Mouse (Mus musculus) neural tube, embryonic 15.5 days (tissue): Measurements from ENCODE around the gene Ppm1h. TPM values are rescaled to one million over a fixed set of nuclear protein-coding genes. Genes with fewer than 3 reads are reported as not detected.
"Not testable (repeated sequence)": the region's sequence is repeated elsewhere in the genome, so short reads cannot be mapped to it uniquely, and the experiment has no call there.

Experiments
- ATAC-seq: fragments of 200-750 bp; cut with Nextera tagmentation; 2 replicates; pipeline ENCODE4 v1.8.0; 2017; ENCODE audit warnings: mild to moderate bottlenecking, moderate TSS enrichment, moderate library complexity; ENCODE audit not compliant: low FRiP score
- H3K27ac ChIP-seq: fragments of 300-500 bp; sonication (generic); replicated peaks from 2 replicates; pipeline ENCODE4 v1.5.1; 2015; ENCODE audit warnings: mild to moderate bottlenecking, inconsistent platforms
- H3K27me3 ChIP-seq: fragments of 300-500 bp; sonication (generic); replicated peaks from 2 replicates; pipeline ENCODE4 v1.6.1; 2015; ENCODE audit warnings: inconsistent platforms
- H3K36me3 ChIP-seq: fragments of 300-500 bp; sonication (generic); 2 replicates; pipeline ENCODE4 v1.6.1; 2015; ENCODE audit warnings: inconsistent platforms
- H3K4me1 ChIP-seq: fragments of 300-500 bp; sonication (generic); 2 replicates; pipeline ENCODE4 v1.6.1; 2015; ENCODE audit warnings: inconsistent platforms
- H3K4me2 ChIP-seq: fragments of 300-500 bp; sonication (generic); 2 replicates; pipeline ENCODE4 v1.6.1; 2015; ENCODE audit warnings: inconsistent platforms, mild to moderate bottlenecking, moderate library complexity
- H3K4me3 ChIP-seq: fragments of 300-500 bp; sonication (generic); replicated peaks from 2 replicates; pipeline ENCODE4 v1.5.1; 2015; ENCODE audit warnings: mild to moderate bottlenecking, inconsistent platforms
- H3K9ac ChIP-seq: fragments of 300-500 bp; sonication (generic); replicated peaks from 2 replicates; pipeline ENCODE4 v1.6.1; 2015; ENCODE audit warnings: mild to moderate bottlenecking, inconsistent platforms
- H3K9me3 ChIP-seq: fragments of 300-500 bp; sonication (generic); replicated peaks from 2 replicates; pipeline ENCODE4 v1.6.1; 2016; ENCODE audit warnings: inconsistent platforms
- WGBS: fragments of 180-500 bp; shearing (Covaris S2); methylation state at CpG from one replicate; pipeline ENCODE4 v1.1.7; 2015; ENCODE audit warnings: mixed read lengths; 5-methylcytosine and 5-hydroxymethylcytosine counted together
- polyA plus RNA-seq: library from polyadenylated mRNA; unstranded; fragments of >200 nt; fragmentation: Nextera tagmentation; extraction: Ambion mirVana; gene quantifications from 2 replicates; pipeline ENCODE4 v1.2.1, GENCODE M21; 2015

Ppm1h gene
- polyA plus RNA-seq, 1 experiment from 2014 or later = 32.6 TPM

DNA sequence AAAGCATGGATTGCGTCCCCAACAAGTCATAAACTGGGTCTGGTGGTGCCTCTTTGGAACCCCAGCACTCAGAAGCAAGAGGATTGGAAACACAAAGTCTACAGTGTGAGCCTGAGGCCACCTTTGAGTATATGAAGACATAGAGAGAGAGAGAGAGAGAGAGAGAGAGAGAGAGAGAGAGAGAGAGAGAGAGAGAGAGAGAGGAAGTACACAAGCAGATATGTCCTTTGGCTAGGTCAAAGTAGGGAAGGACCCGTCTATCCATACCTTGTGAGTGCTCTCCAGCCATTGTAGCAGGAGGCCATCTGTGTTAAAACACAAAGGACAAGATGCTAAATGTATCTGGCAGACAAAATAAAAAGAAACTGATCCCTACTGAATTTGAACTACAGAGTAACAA lies 279.4 kb downstream of the Ppm1h start:
- H3K36me3 ChIP-seq = no peaks in the 10 kb centered on the region
- no peaks in the 10 kb centered on the region for H3K9me3 ChIP-seq
- WGBS = 88% methylated on average over 2 of the region's 2 CpGs
- peaks cover 10% of the 10 kb centered on the region for H3K4me1 ChIP-seq
- no peak for ATAC-seq
- H3K4me2 ChIP-seq = no peak overlapping the region
- no peak overlapping the region for H3K27ac ChIP-seq
- no peak overlapping the region for H3K4me3 ChIP-seq
- no peaks in the 10 kb centered on the region for H3K27me3 ChIP-seq
- no peak overlapping the region for H3K9ac ChIP-seq

DNA sequence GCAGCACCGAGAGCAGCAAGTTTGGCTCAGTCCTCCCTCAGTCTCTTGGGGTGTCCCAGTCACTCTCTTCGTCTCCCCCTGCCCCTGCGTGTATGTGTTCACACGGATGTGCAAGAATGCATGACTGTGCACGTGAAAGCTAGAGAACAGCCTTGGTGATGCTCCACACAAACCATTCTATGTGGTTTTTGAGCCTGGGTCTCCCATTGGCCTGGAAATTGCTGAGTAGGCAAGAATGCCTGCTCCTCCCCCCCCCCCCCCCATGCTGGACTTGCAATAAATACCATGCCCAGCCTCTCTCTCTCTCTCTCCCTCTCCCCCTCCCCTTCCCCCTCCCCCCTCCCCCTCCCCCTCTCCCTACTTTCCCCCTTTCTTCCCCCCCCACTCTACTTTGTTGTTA lies 280.1 kb downstream of the Ppm1h start:
- H3K27me3 ChIP-seq = no peaks in the 10 kb centered on the region
- H3K4me2 ChIP-seq = no peak overlapping the region
- no peak overlapping the region for H3K27ac ChIP-seq
- no peak overlapping the region for H3K4me3 ChIP-seq
- 91% methylated on average over 5 of the region's 5 CpGs for WGBS
- ATAC-seq = no peak
- H3K4me1 ChIP-seq = peaks cover 16% of the 10 kb centered on the region
- no peak overlapping the region for H3K9ac ChIP-seq
- no peaks in the 10 kb centered on the region for H3K36me3 ChIP-seq
- no peaks in the 10 kb centered on the region for H3K9me3 ChIP-seq

DNA sequence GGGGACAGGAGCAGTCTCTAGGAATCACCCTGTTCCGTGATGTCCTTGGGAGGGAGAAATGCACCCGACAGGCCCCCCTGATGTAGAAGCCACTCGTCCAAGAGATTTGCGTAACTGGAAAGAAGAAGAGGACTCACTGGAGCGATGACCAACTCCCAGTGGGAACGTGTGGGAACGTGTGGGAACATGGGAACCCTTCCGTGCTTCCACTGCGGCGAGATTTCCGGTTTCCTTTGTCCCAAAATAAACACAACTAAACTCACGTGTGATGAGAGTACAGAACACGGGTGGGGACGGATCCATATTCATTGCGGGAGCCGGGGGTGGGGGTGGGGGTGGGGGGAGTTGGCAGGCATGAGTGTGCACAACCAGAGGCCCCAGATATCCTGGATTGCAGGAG lies 281.7 kb downstream of the Ppm1h start:
- Histone ChIP-seq H3K4me1 (peaks cover 29% of the 10 kb centered on the region), H3K4me2 (no peak overlapping the region), H3K36me3 (no peaks in the 10 kb centered on the region), H3K9me3 (no peaks in the 10 kb centered on the region), H3K27ac (no peak overlapping the region), H3K9ac (no peak overlapping the region), H3K27me3 (no peaks in the 10 kb centered on the region), H3K4me3 (no peak overlapping the region)
- no peak for ATAC-seq
- 86% methylated on average over 16 of the region's 16 CpGs for WGBS

DNA sequence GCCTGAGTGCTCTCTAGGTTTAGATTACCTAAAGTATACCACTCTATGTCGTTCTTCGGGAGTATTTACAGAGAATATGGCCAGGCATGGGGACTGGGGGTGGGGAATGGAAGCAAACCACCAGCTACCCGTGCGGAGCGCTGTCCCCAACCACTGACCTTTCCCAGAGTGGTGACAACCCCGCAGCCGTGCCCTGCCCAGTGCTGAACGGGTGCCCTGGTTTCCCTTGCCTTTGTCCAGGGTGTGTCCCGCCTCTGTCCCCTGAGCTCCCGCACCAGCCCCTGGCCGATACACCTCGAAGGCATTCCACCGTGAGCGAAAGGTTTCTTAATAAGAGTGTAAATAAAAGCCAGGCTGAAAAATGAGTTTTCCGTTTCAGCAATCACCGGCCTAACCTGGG lies 282.2 kb downstream of the Ppm1h start:
- Histone ChIP-seq H3K9me3 (no peaks in the 10 kb centered on the region), H3K27ac (no peak overlapping the region), H3K9ac (no peak overlapping the region), H3K4me1 (peaks cover 29% of the 10 kb centered on the region), H3K36me3 (no peaks in the 10 kb centered on the region), H3K4me2 (no peak overlapping the region), H3K4me3 (no peak overlapping the region), H3K27me3 (no peaks in the 10 kb centered on the region)
- WGBS = 62% methylated on average over 16 of the region's 16 CpGs
- ATAC-seq = no peak

DNA sequence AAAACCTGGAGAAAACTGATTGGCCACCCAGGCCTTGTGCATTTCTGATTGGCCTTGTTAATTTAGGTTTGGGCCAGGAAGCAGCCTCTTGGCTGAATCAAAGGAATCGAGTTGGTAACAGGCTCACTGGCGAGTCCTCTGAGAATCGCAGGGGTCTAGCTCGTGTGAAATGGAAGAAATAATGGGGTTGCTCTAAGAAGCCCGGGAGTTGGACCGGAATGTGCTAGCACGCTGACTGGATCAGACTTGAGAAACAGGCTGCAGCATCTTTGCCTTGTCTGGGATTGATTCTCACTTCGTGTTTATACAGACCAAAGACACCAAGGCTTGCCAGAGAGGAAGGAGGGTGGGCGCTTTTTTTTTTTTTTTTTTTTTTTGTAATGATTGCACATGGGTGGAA lies 282.9 kb downstream of the Ppm1h start:
- no peak overlapping the region; the same call in 1 of the 2 replicates for H3K27ac ChIP-seq
- no peaks in the 10 kb centered on the region for H3K27me3 ChIP-seq
- WGBS = 63% methylated on average over 9 of the region's 9 CpGs
- H3K4me3 ChIP-seq = no peak overlapping the region
- H3K4me2 ChIP-seq = no peak overlapping the region
- no peaks in the 10 kb centered on the region for H3K36me3 ChIP-seq
- H3K4me1 ChIP-seq = peaks cover 29% of the 10 kb centered on the region
- no peak for ATAC-seq
- no peaks in the 10 kb centered on the region for H3K9me3 ChIP-seq
- H3K9ac ChIP-seq = no peak overlapping the region

DNA sequence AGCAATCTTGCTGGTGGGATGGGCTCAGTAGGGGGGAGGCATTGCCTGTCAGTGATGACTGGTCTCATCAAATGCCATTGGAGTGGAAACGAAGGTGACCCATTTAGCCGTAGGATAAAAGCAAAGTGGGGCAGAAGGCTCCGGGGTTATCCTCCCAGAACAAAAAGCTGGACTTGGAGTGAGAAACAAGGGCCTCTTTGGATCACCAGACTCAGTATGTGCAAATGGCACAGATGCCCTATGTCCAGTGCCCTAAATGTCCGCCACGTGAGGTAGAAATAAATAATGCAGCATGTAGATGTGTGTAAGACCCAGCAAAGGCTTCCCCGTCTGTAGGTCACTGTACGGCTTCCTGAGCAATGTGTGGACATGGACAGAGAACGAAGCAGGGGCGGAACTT lies 284.1 kb downstream of the Ppm1h start:
- Histone ChIP-seq H3K27ac (no peak overlapping the region), H3K9me3 (no peaks in the 10 kb centered on the region), H3K27me3 (no peaks in the 10 kb centered on the region), H3K4me1 (peaks cover 29% of the 10 kb centered on the region), H3K4me3 (no peak overlapping the region), H3K4me2 (no peak overlapping the region), H3K36me3 (no peaks in the 10 kb centered on the region), H3K9ac (no peak overlapping the region)
- WGBS = 51% methylated on average over 9 of the region's 9 CpGs
- no peak for ATAC-seq

DNA sequence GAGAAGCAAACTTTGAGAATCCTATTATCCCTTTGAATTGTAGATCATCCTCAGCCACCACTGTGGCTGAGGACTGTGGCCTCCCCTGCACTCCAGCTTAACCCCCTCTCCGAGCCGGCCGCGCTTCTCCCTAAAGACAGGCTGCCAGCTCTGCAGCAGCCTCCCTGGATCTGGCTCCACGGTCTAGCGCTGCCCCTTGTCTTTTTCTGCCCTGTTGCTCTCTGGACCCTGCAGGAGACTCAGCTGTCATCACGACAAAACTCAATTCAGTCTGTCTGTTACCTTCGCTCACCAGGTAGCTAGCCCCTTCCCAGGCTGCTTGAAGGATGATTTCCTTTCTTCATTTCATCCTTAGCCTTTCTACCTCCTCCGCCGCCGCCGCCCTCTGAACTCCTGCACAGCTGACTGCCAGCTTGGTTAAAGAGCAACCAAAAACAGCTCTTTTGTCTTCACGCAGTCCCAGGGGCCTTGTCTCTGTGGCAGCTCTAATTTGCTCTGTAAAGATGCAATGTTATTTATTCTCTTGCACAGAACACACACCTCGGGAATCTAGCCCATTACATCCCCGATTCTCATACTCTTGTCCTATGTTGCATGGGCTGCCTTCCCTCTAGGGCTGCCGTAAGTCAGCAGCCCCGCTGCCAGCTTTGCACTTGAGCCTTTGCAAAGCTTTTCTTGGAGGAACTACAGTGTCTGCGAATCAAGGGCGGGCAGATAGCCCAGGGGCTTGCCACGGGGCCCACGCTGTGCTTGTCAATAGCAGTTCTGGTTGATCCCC lies 285.1 kb downstream of the Ppm1h start:
- 0 out of 2 replicates have a peak overlapping the region, but pooled peaks have one; percentile 15 for H3K9ac ChIP-seq
- H3K4me3 ChIP-seq = peak overlapping the region; percentile 12; the same call in 1 of the 2 replicates
- H3K27ac ChIP-seq = peak overlapping the region; percentile 76
- no peaks in the 10 kb centered on the region for H3K27me3 ChIP-seq
- H3K9me3 ChIP-seq = no peaks in the 10 kb centered on the region
- peak overlapping the region; percentile 46 for H3K4me2 ChIP-seq
- 2% methylated on average over 21 of the region's 21 CpGs for whole genome bisulfite sequencing
- no peaks in the 10 kb centered on the region for H3K36me3 ChIP-seq
- peak; percentile 43 for ATAC-seq
- peaks cover 29% of the 10 kb centered on the region for H3K4me1 ChIP-seq

DNA sequence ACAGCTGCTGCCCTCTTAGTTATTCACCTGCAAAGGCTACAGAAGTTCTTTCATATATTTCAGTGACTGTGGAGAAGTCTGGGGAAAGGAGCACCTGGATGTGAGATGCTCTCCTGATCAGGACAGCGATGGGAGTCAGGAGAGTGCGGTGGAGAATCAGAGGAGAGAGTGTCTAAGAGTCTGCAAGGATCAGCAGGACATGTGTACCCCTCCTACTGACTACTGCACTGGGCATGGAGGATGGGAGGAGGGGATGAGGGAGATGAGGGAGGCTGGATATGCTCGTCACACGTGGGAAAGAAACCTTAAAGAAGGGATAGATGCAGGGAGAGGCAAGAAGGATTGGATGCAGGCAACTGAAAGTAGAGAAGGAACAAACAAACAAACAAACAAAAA lies 285.7 kb downstream of the Ppm1h start:
- peak overlapping the region; percentile 76 for H3K27ac ChIP-seq
- H3K4me1 ChIP-seq = peaks cover 29% of the 10 kb centered on the region
- H3K36me3 ChIP-seq = no peaks in the 10 kb centered on the region
- no peak; the same call in 1 of the 2 replicates for ATAC-seq
- 0 out of 2 replicates have a peak overlapping the region, but pooled peaks have one; percentile 15 for H3K9ac ChIP-seq
- peak overlapping the region; percentile 46 for H3K4me2 ChIP-seq
- no peaks in the 10 kb centered on the region for H3K27me3 ChIP-seq
- H3K9me3 ChIP-seq = no peaks in the 10 kb centered on the region
- H3K4me3 ChIP-seq = 0 out of 2 replicates have a peak overlapping the region, but pooled peaks have one; percentile 12
- WGBS = 19% methylated on average over 4 of the region's 4 CpGs

DNA sequence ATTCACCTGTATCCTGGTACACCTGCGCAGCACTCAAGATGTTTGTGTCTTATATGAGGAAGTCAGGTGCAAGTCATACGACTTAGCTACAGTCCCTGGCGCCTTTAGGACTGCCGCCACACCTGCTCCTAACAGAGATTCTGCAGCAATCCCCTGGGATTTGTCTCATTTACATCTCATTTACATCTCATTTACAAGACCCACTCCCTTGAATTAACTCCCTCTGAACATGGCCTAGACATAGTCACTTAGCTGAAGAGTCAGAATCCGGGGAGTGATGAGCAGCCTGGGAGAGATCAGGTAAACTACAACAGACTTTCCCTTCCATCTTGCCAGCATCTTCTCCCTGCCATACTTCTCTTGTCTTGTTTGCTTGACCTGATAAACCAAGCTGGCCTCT lies 287.1 kb downstream of the Ppm1h start:
- H3K4me1 ChIP-seq = peaks cover 28% of the 10 kb centered on the region
- H3K4me2 ChIP-seq, H3K27me3 ChIP-seq, ATAC-seq, H3K36me3 ChIP-seq, H3K9ac ChIP-seq, H3K9me3 ChIP-seq, H3K4me3 ChIP-seq, H3K27ac ChIP-seq: not testable (repeated sequence)
- WGBS = 37% methylated on average over 5 of the region's 5 CpGs

DNA sequence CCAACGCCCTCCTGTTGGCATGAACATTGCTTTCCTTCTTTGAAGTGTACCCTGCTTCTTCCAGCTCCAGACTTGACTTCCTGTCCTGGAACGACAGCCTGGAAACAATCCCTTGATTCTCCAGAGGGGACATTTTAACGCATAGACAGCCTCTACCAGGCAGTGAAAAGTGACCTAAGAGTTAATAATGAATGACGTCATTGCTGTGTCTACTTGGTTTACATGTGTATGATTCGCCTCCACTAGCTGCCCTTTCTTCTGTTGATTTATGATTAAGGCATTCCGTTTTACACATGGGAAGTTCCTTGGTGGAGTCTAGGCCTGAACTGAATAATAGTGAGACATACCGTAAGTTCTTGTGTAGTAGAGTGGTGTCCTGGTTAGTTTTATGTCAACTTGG lies 287.9 kb downstream of the Ppm1h start:
- H3K27me3 ChIP-seq = no peaks in the 10 kb centered on the region
- no peaks in the 10 kb centered on the region for H3K36me3 ChIP-seq
- no peak for ATAC-seq
- WGBS = 58% methylated on average over 7 of the region's 7 CpGs
- no peak overlapping the region for H3K27ac ChIP-seq
- no peak overlapping the region for H3K9ac ChIP-seq
- no peak overlapping the region for H3K4me3 ChIP-seq
- H3K9me3 ChIP-seq = no peaks in the 10 kb centered on the region
- no peak overlapping the region for H3K4me2 ChIP-seq
- H3K4me1 ChIP-seq = peaks cover 21% of the 10 kb centered on the region

DNA sequence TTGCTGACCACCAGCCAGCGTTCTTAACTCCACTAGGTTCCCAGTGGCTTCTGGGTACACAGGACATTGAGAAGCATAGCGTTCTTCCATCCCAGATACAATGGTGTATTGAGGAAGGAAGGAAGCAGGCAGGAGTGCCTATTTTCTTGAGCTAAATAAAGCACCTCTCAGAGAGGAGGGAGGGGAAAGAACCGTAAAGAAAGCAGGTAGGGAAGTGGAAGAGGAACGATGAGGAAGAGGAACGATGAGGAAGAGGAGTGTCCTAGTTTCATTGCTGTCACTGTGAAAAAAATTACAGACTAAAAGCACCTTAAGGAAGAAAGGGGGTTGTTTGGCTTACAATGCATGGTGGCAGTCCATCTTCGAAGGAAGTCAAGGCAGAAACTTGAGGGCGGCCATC lies 291.6 kb downstream of the Ppm1h start:
- 91% methylated on average over 7 of the region's 7 CpGs for WGBS
- H3K36me3 ChIP-seq = no peaks in the 10 kb centered on the region
- H3K27ac ChIP-seq = no peak overlapping the region
- H3K4me3 ChIP-seq = no peak overlapping the region
- no peak overlapping the region for H3K4me2 ChIP-seq
- no peaks in the 10 kb centered on the region for H3K4me1 ChIP-seq
- ATAC-seq = no peak
- H3K27me3 ChIP-seq = no peaks in the 10 kb centered on the region
- H3K9ac ChIP-seq = no peak overlapping the region
- H3K9me3 ChIP-seq = no peaks in the 10 kb centered on the region

DNA sequence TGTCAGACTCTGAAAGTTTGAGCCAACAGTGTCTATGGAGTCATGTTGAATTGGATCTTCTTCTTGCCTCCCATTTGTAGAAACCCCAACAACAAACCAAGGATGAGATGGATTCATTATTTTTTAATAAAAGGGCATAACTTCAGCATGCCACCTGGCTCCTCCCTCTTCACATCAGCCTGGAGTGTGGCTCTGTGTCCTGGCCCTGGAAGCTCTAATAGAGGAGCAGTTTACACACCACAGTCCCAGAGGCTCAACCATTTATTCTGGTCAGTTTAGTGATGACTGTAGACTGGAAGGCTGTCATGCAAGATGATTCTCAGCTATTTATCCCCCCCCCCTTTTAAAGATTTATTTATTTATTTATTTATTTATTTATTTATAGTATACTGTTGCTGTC lies 294.7 kb downstream of the Ppm1h start:
- no peak overlapping the region for H3K27ac ChIP-seq
- H3K4me2 ChIP-seq = no peak overlapping the region
- H3K9me3 ChIP-seq = no peaks in the 10 kb centered on the region
- no peaks in the 10 kb centered on the region for H3K27me3 ChIP-seq
- H3K9ac ChIP-seq = no peak overlapping the region
- no peak overlapping the region for H3K4me3 ChIP-seq
- no peaks in the 10 kb centered on the region for H3K36me3 ChIP-seq
- H3K4me1 ChIP-seq = peaks cover 2% of the 10 kb centered on the region; the same call in 1 of the 2 replicates
- ATAC-seq = no peak
